Mouse (Mus musculus) fat pad, adult 2 months (tissue): ENCODE data around the gene Sez6l.
A peak's percentile ranks its signal among the peaks of the same experiment; 100 is the strongest.

ENCODE experiments used
- DNase-seq: peaks from one replicate; pipeline ENCODE4 v3.0.0-alpha.2; 2011; ENCODE audit warnings: low read depth, low spot score; ENCODE audit errors: extremely low read depth

Sez6l gene

GRCm38 (mm10) chr5:112393741-112394414 is 183.1 kb downstream of the Sez6l start:
- no peak for DNase-seq

GRCm38 (mm10) chr5:112391676-112392323 is 185.2 kb downstream of the Sez6l start:
- no peak for DNase-seq

- DNase-seq = no peak
Observed at GRCm38 (mm10) chr5:112391002-112391401, 186.0 kb downstream of the Sez6l start.

- no peak for DNase-seq
Observed at GRCm38 (mm10) chr5:112389352-112389751, 187.6 kb downstream of the Sez6l start.

GRCm38 (mm10) chr5:112385973-112386372 is 191.0 kb downstream of the Sez6l start:
- no peak for DNase-seq

GRCm38 (mm10) chr5:112384805-112385472 is 192.0 kb downstream of the Sez6l start:
- DNase-seq = no peak

- peak; percentile 81 for DNase-seq
Observed at GRCm38 (mm10) chr5:112382641-112383330, 194.2 kb downstream of the Sez6l start.

GRCm38 (mm10) chr5:112382042-112382441 is 194.9 kb downstream of the Sez6l start:
- no peak for DNase-seq

- no peak for DNase-seq
Observed at GRCm38 (mm10) chr5:112381154-112381553, 195.8 kb downstream of the Sez6l start.

GRCm38 (mm10) chr5:112378716-112379115 is 198.3 kb downstream of the Sez6l start:
- peak; percentile 75 for DNase-seq

- DNase-seq = no peak
Observed at GRCm38 (mm10) chr5:112377380-112377779, 199.6 kb downstream of the Sez6l start.

- no peak for DNase-seq
Observed at GRCm38 (mm10) chr5:112376111-112376510, 200.9 kb downstream of the Sez6l start.

GRCm38 (mm10) chr5:112371933-112372332 is 205.1 kb downstream of the Sez6l start:
- DNase-seq = no peak

- no peak for DNase-seq
Observed at GRCm38 (mm10) chr5:112370236-112370813, 206.7 kb downstream of the Sez6l start.

- no peak for DNase-seq
Observed at GRCm38 (mm10) chr5:112369326-112369725, 207.7 kb downstream of the Sez6l start.
